Mouse (Mus musculus) cerebellum, adult (tissue): ENCODE measurements around the gene Cox8a.

Experiments
- ATAC-seq: cut with Nextera tagmentation; 2 replicates; pipeline ENCODE4 v1.9.2; 2017; ENCODE audit warnings: mild to moderate bottlenecking, moderate library complexity, mixed read lengths; ENCODE audit not compliant: insufficient number of reproducible peaks, low FRiP score, low TSS enrichment

The Cox8a gene

DNA sequence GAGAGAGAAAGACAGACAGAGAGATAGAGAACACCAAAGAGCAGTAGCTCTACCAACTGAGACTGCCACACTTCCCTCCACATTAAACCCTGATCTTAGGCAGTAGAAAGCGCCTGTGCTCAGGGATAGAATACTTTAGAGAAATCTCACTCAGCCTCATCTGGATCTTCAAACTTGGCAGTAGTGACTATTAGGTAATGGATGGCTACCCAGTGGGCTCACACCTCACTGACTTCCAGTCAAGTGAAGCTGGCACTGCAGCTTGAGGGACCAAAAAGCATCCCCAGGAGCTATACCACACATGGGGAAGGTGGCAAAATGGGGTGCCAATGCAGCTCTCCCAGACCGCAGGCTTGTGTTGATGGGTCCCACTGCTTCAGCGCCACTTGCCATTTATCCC, 6.8 kb upstream of the Cox8a start:
- no peak for ATAC-seq

- ATAC-seq = no peak
These were observed 6.1 kb upstream of the Cox8a start for GRCm38 (mm10) chr19:7223488-7223887.

DNA sequence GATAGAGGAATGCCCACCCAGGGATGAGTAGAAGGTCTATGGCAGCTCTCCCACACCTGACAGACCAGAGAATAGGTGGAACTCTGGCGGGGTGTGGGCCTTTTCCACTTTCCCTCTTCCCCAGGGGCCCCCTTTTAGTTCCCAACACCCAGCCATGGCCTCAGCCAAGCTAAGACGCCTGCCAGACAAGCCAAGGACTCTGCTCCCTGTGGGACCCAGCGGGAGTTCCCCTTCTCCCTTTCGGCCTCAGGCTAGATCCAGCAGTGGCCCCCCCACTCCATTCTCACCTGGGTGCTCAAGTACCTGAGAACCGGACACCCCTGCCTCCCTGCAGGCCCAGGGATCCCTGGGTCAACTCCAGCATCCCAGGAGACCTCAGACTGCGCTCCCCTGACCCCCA, 4.8 kb upstream of the Cox8a start:
- ATAC-seq = no peak

DNA sequence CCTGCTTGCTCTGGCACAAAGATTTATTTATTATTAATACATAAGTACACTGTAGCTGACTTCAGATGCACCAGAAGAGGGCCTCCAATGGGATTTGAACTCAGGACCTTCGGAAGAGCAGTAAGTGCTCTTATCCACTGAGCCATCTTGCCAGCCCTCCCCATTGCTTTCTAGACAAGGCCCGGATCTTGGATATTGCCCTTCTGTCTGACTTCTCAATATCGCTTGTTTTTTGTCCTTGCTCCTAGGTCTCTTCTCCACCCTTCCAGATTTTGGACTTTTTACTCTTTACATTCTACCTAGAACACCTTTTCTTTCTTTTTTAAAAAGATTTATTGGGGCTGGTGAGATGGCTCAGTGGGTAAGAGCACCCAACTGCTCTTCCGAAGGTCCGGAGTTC, 1.3 kb upstream of the Cox8a start:
- ATAC-seq = no peak

DNA sequence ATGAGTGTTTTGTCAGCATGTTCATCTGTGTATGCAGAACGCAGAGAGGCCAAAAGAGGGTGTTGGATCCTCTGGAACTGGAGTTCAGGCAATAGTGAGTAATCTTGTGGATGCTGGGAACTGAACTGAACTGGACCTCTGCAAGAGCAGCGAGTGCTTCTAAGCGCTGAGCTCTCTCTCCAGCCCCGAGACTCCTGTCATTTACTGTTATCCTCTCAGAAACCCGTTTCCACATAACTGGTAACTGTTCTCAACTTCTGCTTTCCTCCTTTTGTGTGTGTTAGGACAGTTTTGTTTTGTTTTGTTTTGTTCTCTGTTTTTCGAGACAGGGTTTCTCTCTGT, 481 bp upstream of the Cox8a start:
- no peak for ATAC-seq

DNA sequence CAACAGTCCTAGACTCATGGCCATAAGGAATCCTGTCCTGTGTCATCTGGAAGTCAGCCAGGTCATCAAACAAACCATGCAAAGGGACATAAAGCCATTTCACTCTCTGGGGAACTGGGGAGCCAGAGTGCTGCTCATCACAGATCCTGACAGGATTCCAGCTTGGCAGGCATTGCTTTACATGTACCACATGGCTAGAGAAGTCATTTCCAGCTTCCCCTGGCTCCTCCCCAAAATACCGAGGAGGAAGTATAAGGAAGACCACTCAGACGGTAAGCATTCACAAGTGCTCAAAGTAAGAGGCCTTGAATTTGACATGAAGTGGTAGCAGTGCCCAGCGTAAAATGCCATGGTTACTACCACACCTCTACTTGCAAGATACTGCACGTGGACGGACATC, 2.9 kb downstream of the Cox8a start:
- ATAC-seq = no peak

GRCm38 (mm10) chr19:7213010-7213409, 4.4 kb downstream of the Cox8a start:
- ATAC-seq = no peak

GRCm38 (mm10) chr19:7212216-7212615, 5.2 kb downstream of the Cox8a start:
- ATAC-seq = no peak

DNA sequence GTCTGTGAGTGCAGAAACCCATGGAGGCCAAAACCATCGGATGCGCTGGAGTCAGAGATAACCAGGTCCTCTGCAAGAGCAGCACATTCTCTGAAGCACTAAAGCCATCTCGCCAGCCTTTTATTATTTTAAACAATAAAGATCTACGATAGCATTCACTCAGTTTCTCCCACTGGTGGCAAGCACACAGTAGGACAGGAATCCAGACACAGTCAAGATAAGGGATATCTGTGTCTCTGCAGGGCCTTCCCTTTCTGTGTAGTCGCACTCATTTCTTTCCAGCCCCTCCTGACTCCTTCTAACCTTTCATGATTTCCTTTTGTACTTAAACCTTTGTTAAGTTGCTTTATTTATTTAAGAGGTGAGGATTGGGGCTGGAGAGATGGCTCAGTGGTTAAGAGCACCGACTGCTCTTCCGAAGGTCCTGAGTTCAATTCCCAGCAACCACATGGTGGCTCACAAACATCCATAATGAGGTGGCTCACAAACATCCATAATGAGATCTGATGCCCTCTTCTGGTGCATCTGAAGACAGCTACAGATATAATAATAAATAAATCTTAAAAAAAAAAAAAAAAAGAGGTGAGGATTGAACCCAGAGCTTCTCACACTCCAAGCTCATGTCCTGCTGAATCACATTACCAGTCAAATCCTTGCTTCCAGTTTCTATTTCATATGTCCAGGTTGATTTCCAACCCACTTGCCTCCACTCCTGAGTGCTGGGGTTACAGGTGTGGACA, 7.3 kb downstream of the Cox8a start:
- ATAC-seq = no peak

GRCm38 (mm10) chr19:7205753-7206736, 11.4 kb downstream of the Cox8a start, which contains the start of gene Otub1:
Gene Otub1 (minus strand): TSS chr19:7206316.
- ATAC-seq = peak; percentile 77; the same call in 1 of the 2 replicates

DNA sequence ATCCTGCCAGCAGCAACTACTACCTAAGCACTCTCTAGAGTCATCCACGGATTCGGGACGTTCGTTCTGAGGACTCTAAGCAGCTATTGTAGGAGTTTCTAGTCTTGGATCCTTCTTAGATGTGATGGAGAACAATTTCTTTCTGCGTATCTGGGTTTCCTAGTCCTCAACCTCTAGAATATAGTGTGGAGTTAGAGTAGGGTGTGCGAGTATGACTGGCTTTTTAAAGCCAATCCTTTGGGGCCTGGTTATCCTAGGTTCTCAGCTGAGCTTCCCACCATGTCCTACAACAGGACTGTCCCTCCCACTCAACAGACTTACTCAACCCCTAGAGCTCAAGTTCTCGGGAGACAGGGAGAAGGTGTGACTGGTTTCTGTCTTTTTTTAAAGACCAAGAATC, 12.1 kb downstream of the Cox8a start:
- no peak for ATAC-seq

DNA sequence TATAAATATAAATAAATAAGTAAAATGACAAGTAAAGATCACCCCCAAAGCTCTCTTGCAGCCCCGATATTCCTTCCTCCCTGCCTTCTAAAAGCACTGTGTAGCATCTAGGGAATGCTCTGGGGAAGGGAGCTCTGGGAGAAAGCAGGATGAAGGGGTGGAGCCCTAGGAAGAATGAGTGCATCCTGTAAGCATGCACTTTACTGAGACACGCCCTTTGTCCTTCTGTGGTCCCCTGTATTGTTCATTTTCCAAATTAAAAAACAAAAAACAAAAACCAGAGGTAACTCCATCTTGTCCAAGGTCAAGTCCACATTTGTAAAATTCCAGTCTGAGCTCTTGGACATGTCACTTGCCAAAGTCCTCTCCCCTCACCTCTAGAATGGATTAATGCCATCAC, 12.5 kb downstream of the Cox8a start:
- no peak for ATAC-seq

DNA sequence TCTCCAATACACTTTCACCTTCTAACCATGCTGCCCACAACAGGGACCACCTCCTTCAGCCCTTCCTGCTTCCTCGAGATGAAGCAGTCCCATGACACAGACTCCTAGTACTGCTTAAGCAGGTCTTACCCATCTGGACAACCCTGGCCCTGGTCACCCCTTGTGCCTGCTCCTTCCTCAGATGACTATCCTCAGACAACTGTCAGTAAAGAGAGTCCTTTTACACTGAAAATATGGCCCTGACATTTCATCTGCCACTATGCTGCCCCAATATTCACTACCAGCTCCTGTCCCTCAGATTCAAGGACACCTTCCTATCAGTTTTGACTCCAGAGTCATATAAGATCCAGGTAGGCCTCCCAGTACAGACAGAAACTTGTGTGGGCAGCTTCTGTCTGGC, 17.0 kb downstream of the Cox8a start:
- no peak for ATAC-seq

- ATAC-seq = no peak
These were observed 18.3 kb downstream of the Cox8a start for GRCm38 (mm10) chr19:7199089-7199488.

DNA sequence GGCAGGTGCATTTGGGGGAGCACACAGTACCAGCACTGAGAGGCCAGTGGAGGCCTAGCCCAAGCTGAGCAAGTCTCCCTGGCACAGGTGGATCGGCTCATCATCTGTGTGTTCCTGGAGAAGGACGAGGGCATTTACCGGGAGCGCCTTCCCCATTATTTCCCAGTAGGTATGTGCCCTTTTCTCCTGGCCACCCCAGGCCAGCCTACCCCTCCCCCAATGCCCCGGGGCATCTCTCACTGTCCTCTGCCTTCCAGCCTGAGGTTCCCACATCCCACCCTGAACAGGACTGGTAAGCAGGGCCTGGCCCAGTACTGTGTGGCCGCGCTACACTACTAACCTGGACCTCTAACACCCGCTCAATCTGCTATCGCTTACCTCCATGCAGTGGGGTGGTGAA, 20.0 kb downstream of the Cox8a start:
- ATAC-seq = no peak

DNA sequence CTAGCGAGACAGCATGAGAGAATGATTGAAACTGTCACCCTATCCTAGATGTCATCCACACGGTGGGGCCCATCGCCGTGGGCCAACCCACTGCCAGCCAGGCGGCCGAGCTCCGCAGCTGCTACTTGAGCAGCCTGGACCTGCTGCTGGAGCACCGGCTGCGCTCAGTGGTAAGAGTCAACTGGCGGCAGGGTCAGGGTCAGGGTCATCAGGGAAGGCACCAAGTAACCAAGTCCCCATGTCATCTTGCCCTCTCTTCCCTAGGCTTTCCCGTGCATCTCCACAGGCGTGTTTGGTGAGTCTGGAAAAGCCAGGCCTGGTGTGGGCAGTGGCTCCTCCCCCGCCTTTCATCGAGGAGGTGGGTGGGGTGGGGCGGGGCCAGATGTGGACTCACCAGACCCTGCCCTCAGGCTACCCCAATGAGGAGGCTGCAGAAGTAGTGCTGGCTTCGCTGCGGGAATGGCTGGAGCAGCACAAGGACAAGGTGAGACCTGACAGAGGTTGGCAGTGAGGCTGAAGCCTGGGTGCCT, 20.6 kb downstream of the Cox8a start:
- ATAC-seq = no peak

GRCm38 (mm10) chr19:7195900-7196728, 21.3 kb downstream of the Cox8a start:
- ATAC-seq = peak; percentile 49; the same call in 1 of the 2 replicates

DNA sequence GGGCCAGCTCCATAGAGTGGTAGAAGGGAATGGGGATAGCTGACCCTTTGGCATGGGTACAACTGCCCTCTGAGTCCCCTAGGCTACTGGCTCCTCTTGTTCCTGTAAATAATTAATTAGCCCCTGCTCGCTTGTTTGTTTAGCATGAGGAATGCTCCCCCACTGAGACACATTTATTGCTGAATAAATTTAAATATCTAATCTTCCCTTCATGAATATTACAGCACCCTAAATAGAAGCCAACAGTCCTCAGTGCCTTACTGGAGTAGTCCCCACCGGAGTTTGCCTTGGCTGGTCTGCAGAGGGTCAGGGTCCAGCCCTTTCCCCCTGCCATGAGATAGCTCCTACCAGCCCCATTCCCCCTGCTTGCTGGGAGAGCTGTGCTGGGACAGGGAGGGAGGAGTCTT, 24.9 kb downstream of the Cox8a start:
- ATAC-seq = no peak

- no peak for ATAC-seq
These were observed 25.8 kb downstream of the Cox8a start for GRCm38 (mm10) chr19:7191639-7192038.

- no peak for ATAC-seq
These were observed 26.4 kb downstream of the Cox8a start for GRCm38 (mm10) chr19:7190986-7191385.
